Mouse (Mus musculus) gastrocnemius, postnatal 25 days (tissue): ENCODE results near the gene Gm20219. TPM values are rescaled to one million over a fixed set of nuclear protein-coding genes. Genes with fewer than 3 reads are reported as not detected.

Experiments
- DNase-seq: peaks from one replicate; pipeline ENCODE4 v3.0.0; 2022
- long read RNA-seq, 2 experiments: library from polyadenylated mRNA; stranded (forward); transcript quantifications; one replicate each; pipeline ENCODE4 v2.0.0; 2021
- total RNA-seq, 2 experiments: library from RNA; stranded (reverse); gene quantifications; 1 replicate in 1 of 2; 2 replicates in 1 of 2; pipeline ENCODE4 v1.2.3; 2021

Gm20219 gene
- under 1 TPM; 0.43 to 0.78 TPM for total RNA-seq
- long read RNA-seq, experiment 1 = 0 reads
- long read RNA-seq, experiment 2 = 0 reads

DNA sequence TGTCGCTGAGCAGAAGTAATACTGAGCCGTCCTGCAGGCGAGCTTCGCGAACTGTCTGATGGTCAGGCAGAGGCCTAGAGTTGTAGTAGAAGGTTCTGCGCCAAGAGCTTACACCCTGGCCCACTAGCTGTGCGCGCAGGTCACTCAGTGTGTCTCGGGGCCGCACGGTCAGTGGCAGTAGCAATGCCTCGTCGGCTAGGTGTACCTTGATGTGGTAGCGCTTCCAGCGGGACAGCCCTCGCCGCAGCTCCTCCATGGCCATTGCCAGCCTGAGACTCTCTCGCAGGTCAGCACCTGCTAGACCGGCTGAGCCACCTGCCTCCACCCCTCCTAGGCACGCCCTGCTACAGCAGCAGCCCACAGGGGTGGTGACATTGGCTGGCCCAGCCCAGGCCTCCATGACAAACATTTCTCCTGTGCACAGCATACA, at the start of gene Gm20219:
Gene Gm20219 (minus strand): TSS at position 266 of the 430 bp plus-strand sequence.
- DNase-seq = no peak

DNA sequence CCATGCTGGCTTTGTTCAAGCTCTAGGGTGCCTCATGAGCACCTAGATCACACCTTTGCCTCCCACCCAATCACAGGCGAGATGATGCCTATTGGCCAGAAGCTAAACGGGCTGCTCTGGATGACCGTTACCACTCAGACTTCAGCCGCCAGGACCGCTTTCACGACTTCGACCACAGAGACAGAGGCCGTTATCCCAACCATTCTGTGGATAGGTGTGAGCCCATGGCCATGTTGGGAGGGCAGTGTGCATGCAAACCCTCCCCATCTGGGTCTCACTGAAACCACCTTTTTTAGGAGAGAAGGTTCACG, 49.8 kb upstream of the Gm20219 start:
- DNase-seq = no peak

DNA sequence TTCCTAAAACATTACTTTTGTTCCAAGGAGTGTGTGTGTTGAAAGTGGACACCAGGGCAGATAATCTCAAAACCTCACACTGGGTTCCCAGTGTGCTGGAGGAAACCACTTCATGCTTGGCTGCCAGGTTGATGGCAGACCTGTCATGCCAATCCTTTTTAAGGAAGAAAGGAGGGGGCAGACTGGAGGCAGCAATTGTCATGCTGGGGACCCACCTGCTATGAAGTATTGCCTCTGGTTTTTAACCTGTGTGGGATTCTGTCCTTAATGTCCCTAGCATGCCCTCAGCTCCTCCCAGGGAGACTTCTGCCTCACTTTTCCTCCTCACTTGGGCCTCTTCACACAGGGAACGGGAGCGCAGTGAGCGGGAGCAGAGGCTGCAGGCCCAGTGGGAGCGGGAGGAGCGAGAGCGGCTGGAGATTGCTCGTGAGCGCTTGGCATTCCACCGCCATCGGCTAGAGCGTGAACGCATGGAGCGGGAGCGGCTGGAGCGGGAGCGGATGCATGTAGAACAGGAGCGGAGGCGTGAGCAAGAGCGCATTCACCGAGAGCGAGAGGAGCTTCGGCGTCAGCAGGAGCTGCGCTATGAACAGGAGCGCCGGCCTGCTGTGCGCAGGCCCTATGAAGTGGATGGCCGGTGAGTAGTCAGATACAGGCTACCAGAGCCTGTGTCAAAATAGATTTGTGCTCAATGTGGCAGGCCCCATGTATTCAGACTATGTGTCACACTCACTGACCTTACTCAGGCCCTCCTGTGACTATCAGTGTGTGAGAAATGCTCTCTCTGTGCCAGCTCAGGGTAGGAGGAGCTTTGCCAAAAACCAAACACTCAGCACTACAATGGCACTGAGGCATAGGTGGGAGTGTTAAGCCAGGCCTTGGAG, 49.2 kb upstream of the Gm20219 start:
- no peak for DNase-seq

DNA sequence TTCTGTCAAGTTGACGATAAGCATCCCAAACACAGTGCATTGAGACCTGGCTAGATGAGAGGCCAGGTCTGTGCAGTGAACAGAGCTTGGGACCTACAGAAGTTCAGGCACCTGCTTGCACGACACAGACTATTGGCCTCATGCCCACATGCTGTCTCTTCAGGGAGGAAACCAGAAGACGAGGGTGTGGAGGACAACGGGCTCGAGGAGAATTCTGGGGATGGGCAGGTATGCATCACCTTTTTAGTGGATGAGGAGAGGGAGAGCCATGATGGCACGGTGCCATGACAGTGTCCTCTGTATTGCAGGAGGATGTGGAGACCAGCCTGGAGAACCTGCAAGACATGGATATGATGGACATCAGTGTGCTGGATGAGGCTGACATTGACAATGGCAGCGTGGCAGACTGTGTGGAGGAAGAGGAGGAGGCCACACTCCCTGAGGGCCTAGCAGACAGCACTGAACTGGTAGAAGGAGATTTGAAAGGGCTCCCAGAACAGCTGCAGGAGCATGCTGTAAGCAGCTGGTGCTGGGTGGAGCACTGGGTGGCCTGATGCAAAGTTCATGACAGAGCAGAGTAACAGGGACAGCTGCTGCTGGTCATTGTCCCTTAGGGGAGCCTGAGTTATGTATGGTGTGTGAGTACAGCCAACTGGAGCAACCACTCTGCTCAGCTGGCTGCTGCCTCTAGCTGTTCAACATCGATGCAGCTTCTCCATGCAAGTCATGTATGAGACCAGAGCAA, 39.5 kb upstream of the Gm20219 start:
- DNase-seq = no peak

DNA sequence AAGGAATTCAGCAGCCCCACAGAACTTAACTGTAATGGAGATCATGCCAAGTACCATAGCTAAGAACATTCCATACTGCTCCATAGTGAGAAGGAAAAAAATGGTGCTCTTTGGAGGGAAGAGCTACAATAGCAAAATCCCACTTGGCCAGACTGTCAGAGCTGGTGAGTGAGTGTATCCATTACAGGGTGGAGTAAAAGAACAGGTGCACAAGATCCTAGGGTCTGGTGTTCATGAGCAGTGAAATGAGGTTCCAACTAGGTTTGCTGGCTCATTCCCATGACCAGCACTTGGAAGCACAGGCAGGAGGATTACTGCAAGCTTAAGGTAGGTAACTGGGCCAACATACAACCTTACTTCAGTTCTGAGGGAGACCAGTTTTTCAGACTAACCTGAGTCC, 38.4 kb upstream of the Gm20219 start:
- no peak for DNase-seq

DNA sequence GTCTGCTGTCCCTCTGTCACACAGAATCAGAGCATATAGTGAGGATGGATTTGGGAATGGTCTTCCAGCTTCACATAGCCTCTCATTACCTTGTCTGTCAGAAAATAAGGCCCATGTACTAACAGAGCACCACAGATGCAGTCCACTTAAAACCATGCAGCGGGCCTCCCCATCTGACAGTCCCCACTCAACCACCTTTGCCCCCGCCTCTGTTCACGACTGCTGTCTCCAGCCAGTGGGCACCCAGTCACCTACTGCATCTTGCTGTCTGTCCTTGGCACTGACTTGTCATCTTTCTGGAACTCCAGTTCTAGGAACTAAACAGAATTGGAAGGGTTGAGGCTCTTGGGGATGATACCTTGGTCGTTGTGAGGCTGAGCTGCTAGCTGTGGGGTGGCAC, 34.7 kb upstream of the Gm20219 start:
- DNase-seq = no peak

DNA sequence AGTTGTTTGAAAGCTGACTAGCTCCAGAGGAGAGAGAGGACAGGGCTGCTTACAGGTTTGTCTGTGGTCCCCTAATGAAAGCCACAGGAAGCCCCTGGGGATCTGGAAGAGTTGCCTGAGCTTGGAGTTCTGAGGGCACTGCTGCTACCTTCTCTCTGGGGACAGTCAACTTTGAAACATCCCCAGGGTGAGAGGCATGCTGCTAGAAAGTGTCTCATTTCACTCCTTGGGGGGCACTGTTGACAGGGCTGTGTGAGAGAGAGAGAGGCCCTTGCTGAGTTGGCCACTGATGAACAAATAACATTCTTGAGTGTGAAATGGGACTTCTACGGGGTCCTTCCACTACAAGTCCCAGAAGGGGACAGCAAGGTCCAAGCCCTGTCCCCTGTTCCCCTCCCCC, 33.6 kb upstream of the Gm20219 start:
- DNase-seq = no peak

DNA sequence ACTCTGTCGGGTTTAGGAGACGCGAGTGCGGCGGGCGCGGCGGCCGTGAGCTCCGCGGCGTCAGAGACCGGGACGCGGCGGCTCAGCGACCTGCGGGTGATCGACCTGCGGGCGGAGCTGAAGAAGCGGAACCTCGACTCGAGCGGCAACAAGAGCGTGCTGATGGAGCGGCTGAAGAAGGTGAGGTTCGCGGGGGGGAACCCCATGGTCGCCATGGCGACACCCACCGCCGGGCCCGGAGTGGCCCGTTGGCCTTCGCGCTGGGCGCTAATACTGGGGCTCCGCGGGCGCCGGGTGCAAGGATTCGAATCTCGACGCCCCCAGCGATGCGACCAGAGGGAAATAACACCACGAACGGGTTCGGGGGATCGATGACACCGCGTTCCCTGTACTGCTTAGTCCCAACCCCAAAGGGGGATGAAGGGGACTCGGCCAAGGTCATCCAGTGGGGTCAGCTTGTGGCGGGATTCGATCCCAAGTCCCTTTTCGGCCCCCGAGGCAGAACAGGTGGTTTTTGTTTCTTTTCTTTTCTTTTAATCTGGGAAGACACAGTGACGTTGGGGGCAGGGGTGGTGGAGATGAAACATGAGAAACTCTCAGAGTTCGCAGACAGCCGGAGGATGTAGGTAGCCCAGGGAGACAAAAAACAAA, 31.1 kb upstream of the Gm20219 start:
- DNase-seq = peak; percentile 50

DNA sequence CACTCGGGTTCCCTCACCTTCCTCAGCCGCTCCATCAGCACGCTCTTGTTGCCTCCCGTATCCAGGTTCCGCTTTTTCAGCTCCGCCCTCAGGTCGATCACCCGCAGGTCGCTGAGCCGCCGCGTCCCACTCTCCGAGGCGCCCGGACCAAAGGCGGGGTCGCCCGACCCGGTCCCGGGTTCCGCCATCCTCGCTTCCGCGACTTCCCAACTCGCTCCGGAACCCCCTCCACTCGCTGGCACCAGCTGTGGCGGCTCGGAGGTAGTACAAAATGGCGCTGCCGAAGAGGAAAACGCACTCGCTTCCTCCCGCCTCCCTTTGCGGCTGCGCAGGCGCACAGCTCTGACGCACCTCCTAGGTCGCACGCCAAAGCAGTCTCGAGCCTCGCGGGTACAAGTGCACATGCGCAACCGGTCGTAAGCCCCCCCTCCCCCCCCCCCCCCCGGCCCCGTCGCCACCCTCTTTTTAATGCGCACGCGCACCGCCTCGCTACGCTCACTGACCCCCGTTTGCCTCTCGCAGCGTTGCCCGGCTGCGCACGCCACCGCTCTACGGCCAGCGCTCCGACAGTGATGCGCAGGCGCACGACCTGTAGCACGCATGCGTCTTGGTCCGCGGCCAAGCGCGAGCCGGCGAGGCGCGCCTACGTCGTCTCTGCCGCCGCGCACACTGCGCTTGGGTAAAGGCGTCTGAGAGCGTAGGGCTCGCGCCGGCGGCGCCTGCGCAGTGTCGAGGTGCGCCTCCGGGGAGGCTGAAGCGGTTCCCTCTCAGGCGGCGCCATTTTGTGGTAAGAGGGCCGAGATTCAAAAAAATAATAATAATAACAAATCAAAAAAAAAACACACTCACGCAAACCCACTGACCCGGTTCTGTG, 30.3 kb upstream of the Gm20219 start, which contains the start of the genes Safb2 and Safb:
Gene Safb2 (minus strand): TSS at position 329 of the 874 bp plus-strand sequence.
Gene Safb (plus strand): TSS at position 569 of the 874 bp plus-strand sequence.
- DNase-seq = peak; percentile 100

DNA sequence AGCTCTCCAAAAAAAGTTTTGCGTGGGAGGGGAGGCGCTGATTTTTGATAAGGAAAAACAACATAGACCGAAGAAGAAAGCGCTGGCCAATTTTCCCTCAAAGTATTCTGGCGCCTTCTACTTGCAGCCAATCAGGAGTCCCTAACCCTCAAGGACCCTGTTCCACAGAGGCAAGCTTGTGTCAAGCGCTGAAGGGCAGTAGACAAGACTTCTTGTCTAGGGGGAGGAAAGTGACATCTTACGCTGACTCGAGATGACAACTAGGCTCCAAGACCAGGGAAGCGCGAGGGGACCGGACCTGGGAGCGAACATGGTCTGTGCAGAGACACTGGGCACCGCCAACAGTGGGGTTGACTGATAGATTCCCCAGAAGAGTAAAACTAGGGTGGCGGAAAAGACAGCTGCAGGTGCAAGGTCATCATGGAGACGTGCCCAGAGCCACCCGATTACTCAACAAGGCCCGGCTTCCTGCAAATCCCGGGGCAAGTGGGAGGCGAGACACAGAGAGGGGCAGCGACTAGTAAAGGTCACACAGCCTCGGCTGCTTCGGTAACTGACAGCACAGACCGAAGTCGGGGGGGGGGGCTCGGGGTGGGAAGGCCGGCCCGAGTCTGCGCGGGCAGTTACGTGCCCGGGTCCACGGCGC, 29.5 kb upstream of the Gm20219 start:
- DNase-seq = peak; percentile 64

DNA sequence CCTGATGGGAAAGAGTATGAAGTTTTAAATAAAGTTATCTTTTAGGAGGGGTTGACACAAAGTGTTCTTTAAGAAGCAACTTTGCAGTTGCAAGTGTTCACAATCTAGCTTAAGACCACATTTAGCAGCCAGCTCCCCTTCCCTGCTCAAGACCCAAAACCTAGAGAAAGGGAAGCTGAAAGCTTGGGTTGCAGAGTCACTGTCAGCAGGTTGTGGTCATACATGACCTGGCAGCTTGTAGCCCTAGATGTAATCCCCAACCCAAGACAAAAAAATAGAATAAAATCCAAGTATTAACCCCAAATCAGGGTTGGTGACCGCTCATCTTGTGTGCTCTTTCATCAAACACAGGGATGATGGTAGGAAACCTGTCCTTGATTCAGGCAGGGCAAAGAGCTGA, 28.9 kb upstream of the Gm20219 start:
- no peak for DNase-seq

DNA sequence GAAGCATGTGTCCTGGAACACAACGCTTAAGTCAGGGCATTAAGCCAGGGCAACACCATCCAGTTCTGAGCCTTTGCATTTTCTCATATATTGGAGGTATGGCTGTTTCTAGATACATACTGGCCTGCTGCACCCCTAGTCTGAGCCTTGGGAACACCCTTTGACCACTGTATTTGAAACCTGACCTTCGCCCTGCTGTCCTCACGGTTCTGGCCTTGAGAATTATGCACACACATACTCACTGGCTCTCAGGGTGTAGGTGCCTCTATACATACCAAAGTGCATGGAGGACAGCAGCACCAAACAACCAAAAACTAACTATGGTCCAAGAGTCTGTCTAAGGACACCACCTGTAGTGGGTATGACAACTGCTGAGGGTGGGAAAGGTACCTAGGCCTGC, 18.8 kb upstream of the Gm20219 start:
- DNase-seq = no peak

DNA sequence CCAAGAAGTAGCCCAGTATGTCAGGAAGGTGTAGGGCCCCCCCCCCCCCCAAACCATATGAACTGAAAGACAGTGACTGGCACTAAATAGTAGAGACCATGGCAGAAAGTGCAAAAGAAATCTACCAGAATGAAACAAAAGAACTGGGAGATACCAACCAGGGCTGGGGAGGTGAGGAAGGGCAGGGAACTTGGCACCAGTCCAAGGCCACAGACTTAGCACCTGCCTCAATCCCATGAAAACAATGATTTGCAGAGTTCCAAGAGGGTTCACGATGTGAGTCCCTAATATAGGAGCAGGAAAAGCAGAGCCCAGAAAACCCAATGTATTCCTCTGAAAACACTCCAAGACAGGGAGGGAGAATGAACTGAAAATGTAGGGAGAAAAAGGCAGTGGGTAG, 18.0 kb upstream of the Gm20219 start:
- DNase-seq = no peak

DNA sequence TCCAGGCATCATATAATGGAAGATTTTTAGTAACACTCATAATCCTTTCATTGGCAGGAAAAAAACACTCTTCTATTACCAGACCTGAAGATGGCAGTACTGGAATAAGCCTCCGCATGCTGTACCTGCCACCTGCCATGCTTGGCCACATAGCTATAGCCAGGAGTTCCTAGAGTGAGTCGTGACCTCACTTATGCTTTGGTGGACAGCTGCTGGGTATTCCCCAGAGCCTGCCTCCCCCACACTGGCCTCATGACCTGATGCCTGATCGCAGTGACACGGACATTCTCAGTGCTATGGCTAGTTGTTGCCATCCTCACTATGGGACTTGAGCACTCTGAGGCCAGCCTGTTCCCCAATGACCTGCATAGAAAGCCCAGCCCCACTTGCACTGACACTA, 16.1 kb upstream of the Gm20219 start:
- DNase-seq = no peak

DNA sequence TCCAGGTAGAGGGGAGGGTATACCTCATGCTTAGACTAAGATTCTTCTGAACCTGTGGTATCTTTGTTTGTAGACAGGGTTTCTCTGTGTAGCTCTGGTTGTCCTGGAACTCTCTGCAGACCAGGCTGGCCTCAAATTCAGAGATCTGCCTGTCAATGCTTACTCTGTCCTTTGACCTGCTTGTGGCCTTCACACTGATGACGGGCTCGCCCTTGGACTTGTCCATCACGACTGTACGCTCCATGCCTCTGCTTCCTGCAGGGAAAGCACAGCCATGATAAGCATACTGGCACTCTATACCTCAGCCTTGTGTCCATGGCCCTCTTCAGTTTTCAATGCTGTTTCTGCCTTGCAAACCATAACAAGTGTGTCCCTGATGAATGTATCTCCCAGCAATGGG, 13.2 kb upstream of the Gm20219 start:
- DNase-seq = no peak

DNA sequence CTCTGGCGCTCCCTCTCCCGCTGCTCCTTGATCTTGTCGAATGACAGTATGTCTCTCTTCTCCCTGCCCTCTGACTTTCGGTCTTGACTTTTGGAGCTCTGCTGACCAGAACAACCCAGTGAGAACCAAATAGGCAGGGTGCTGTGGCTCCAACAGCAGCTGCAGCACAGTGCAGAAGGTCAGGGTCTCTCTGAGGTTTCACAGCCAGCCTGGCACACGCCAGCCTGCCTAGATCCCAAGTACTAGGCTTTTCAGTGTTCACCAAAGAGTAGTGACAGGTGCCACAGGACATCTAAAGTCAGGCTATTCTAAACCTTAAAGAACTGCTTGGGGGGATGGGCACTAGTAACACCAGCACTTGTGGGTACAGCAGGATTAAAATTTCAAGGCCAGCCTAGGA, 12.7 kb upstream of the Gm20219 start:
- no peak for DNase-seq

DNA sequence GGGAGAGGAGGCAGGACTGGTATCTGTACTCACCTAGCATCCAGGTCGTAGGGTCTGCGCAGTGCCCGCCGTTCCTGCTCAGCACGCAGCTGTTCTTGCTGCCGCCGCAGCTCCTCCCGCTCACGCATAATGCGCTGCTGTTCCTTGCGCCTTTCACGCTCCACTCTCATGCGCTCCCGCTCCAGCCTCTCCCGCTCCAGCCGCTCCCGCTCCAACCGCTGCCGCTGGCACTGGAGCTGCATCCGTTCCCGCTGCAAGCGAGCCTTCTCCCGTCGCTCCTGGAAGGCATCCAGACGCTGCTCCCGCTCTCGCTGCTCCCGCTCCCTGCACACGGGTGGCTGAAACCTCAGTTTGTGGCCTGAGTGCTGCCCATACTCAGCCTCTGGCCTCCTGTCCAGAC, 12.1 kb upstream of the Gm20219 start:
- no peak for DNase-seq

DNA sequence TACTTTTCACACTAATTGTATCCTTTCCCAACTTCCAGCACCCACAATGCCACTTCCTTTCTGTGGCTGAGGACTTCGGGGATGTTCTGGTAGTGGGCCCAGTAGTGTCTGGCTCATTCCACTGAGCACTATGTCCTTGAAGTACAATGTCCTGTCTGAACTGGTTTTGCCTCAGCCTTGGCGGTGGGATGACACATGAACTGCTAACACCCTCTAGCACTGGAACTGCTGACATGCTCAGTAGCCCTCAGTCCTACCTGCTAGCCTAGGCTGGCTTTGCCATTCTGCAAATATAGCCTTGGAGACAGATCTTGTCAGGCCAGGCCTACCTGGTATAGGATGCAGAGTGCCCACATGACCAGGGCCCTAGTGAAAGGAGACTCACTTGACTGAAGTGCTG, 7.7 kb upstream of the Gm20219 start:
- DNase-seq = no peak

DNA sequence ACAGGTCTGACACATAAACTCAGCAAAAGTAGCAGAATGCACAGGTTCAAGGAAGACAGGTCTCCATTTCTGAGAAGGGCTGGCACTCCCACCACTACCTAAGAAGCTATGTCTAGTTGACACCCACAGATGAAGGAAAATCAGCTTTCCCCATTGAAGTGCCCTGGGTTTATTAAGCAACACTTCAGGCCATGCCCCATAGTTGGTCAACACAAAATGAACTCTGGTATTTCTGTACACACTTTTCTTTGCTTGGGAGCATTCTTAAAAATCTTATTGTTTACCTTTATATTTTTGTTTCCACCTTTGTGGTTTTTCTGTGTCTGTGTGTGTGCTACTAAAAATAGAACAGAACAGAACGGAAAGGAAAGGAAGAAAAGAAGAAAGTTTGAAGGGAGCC, 5.9 kb upstream of the Gm20219 start:
- DNase-seq = no peak

DNA sequence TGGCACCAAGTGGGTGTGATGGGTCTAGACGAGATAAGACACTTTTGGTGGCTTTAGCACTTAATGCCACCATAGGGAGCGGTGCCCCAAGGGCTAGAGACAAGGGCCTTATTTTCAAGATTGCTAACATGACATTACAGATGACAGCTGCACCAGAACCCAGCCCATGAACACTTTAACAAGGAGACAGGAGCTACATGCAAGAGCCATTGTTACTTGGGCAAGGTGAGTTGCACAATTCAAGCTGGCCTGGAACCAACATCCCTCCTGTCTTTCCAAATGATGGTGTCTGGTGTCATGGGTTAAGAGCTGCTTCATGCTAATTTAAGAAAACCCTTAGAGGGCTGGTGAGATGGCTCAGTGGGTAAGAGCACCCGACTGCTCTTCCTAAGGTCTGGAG, 5.2 kb upstream of the Gm20219 start:
- no peak for DNase-seq

DNA sequence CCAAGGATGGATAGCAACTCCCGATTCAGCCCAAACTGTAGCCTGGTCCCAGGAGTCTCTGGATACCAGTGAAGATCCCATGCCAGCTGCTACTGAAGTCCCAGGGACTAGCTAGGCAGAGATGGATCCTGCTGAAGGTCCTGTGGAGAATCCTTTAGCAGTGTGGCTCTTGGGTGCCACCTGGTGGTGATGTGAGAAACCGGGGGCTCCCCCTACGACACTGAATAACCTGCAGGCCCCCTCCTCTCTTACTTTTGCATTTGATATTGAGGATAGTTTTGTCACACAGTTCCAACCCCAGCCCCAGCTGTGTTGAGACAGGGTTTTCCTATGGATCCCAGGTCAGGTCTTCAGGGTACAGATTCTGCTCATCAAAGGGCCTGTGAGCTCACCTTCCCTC, 4.3 kb upstream of the Gm20219 start:
- DNase-seq = peak; percentile 38
